Mouse (Mus musculus) bone marrow macrophage, adult 2 months (primary cell): Measurements from ENCODE around the gene Fancf. TPM values are rescaled to one million over a fixed set of nuclear protein-coding genes. Genes with fewer than 3 reads are reported as not detected.

Source experiments
- H3K27ac ChIP-seq: 2 replicates; pipeline ENCODE4 v1.5.1; 2012; ENCODE audit warnings: low read depth, low read length; ENCODE audit not compliant: insufficient read depth
- H3K4me1 ChIP-seq: 2 replicates; pipeline ENCODE4 v1.6.1; 2012; ENCODE audit warnings: low read length; ENCODE audit not compliant: control insufficient read depth, insufficient read depth
- H3K4me3 ChIP-seq: 2 replicates; pipeline ENCODE4 v1.5.1; 2012; ENCODE audit warnings: mild to moderate bottlenecking, low read length, moderate library complexity; ENCODE audit not compliant: insufficient read depth
- CTCF ChIP-seq: IDR thresholded peaks from 2 replicates; pipeline ENCODE4 v1.5.1; 2012; ENCODE audit warnings: low read depth, mild to moderate bottlenecking, low read length, moderate library complexity
- POLR2A ChIP-seq: IDR thresholded peaks from 2 replicates; pipeline ENCODE4 v1.6.1; 2012; ENCODE audit warnings: mild to moderate bottlenecking, low read depth, low read length, borderline replicate concordance
- polyA plus RNA-seq: library from polyadenylated mRNA; stranded (reverse); fragments of >200 nt; gene quantifications from 2 replicates; pipeline ENCODE4 v1.2.4, GENCODE M21; 2012; ENCODE audit not compliant: missing spikeins, insufficient read depth, insufficient read length

The Fancf gene
- polyA plus RNA-seq, 1 experiment, result 2.8 TPM

GRCm38 (mm10) chr7:51850877-51851276 is 11.2 kb downstream of the Fancf start:
- Histone ChIP-seq H3K27ac (no peak overlapping the region), H3K4me1 (no peaks in the 10 kb centered on the region), H3K4me3 (no peak overlapping the region)
- TF ChIP-seq POLR2A, result no peak
- no peak for TF ChIP-seq CTCF

- Histone ChIP-seq H3K27ac (no peak overlapping the region), H3K4me3 (no peak overlapping the region), H3K4me1 (no peaks in the 10 kb centered on the region)
- TF ChIP-seq CTCF (no peak), POLR2A (no peak)
These were observed 21.6 kb downstream of the Fancf start for GRCm38 (mm10) chr7:51840515-51840914.

- no peak overlapping the region for H3K27ac ChIP-seq
- H3K4me3 ChIP-seq, result no peak overlapping the region
- TF ChIP-seq POLR2A, result no peak
- TF ChIP-seq CTCF, result no peak
- no peaks in the 10 kb centered on the region for H3K4me1 ChIP-seq
These were observed 30.1 kb downstream of the Fancf start for GRCm38 (mm10) chr7:51831917-51832316.

GRCm38 (mm10) chr7:51823562-51824338 is 38.3 kb downstream of the Fancf start:
- Histone ChIP-seq H3K4me3 (no peak overlapping the region), H3K4me1 (no peaks in the 10 kb centered on the region), H3K27ac (no peak overlapping the region)
- no peak for TF ChIP-seq CTCF

- no peak overlapping the region for H3K4me3 ChIP-seq
- no peaks in the 10 kb centered on the region for H3K4me1 ChIP-seq
- H3K27ac ChIP-seq, result no peak overlapping the region
- TF ChIP-seq CTCF, result no peak
- no peak for TF ChIP-seq POLR2A
These were observed 40.6 kb downstream of the Fancf start for GRCm38 (mm10) chr7:51821467-51821866.

GRCm38 (mm10) chr7:51819891-51820290 is 42.2 kb downstream of the Fancf start:
- H3K27ac ChIP-seq, result no peak overlapping the region
- TF ChIP-seq POLR2A, result no peak
- TF ChIP-seq CTCF, result no peak

GRCm38 (mm10) chr7:51818251-51818974 is 43.7 kb downstream of the Fancf start:
- no peak overlapping the region for H3K27ac ChIP-seq
- TF ChIP-seq POLR2A (no peak), CTCF (no peak)
- H3K4me3 ChIP-seq, result no peak overlapping the region
- no peaks in the 10 kb centered on the region for H3K4me1 ChIP-seq

More at GRCm38 (mm10) chr7:51819891-51820290, 42.2 kb downstream of the Fancf start:
- H3K4me3 ChIP-seq, result no peak overlapping the region
- no peaks in the 10 kb centered on the region for H3K4me1 ChIP-seq

GRCm38 (mm10) chr7:51816283-51816839 is 45.7 kb downstream of the Fancf start:
- Histone ChIP-seq H3K4me3 (no peak overlapping the region), H3K27ac (no peak overlapping the region), H3K4me1 (no peaks in the 10 kb centered on the region)
- no peak for TF ChIP-seq POLR2A
- TF ChIP-seq CTCF, result no peak

GRCm38 (mm10) chr7:51815473-51816282 is 46.4 kb downstream of the Fancf start:
- no peak overlapping the region for H3K4me3 ChIP-seq
- no peaks in the 10 kb centered on the region for H3K4me1 ChIP-seq
- TF ChIP-seq POLR2A, result no peak
- TF ChIP-seq CTCF, result no peak
- no peak overlapping the region for H3K27ac ChIP-seq

Other genes starting within 250 kb of the Fancf start
- not detected in 2 replicates for gene Slc17a6, start 240.3 kb downstream of the Fancf start, polyA plus RNA-seq
- gene Gas2, start 252 bp downstream of the Fancf start, polyA plus RNA-seq, result 1.4 and 2.1 TPM in 2 replicates
- 3.5 and 6.0 TPM in 2 replicates for gene Svip, start 143.8 kb upstream of the Fancf start, polyA plus RNA-seq
- gene 1700015G11Rik, start 153.5 kb upstream of the Fancf start, polyA plus RNA-seq, result not detected in 2 replicates